13 mouse cellular contexts compared by ENCODE assay signal in the genomic region with DNA sequence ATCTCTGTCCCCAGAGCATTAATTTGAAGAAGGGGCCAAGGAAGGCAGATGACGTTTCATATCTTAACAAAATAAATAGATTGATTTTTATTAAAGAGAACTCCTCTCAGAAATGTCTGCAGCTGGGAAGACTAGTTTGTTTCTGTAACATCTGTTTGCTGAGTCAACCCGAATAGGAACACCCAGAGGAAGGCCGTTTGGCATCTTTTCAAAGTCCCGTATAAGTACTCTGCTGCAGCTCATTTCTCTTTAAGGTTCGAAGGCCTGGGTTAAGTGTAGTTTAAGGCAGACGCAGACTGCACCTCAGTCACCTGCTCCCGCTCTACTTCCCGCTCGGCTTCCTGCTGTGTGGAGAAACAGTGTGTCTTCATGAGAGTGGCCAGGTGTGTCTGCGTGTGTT. TPM values are rescaled to one million over a fixed set of nuclear protein-coding genes. Genes with fewer than 3 reads are reported as not detected.
DNase-seq lines count a peak whose midpoint lies in the region; ATAC-seq and TF ChIP-seq lines count a peak whose summit lies in the region.
"Had no signal": no experiment of that assay in that cellular context is flagged by ENCODE, and none has a peak within 500 bp of the region (broad histone marks: within the 10 kb centered on the region; RNA-seq: fewer than 3 reads in every experiment).

No protein-coding gene starts in this region.

- intact Hi-C loops in left cerebral cortex, postnatal 25 days (cut with DNase I): no loop called here

- no peak for DNase-seq in hindbrain, embryonic 11.5 days (ENCODE audit: low spot score)
- DNase-seq in thymus, postnatal 14 days: peak; percentile 24
- no peak for DNase-seq in thymus, adult 18-20 months
- DNase-seq in urinary bladder, postnatal 36 days (ENCODE audit: low spot score in 2 of 2): no peak
- DNase-seq in left cerebral cortex, postnatal 25 days (ENCODE audit: low spot score in 2 of 2): no peak
- DNase-seq: cerebellum, adult 9-10 months; layer of hippocampus, adult 9-11 months; lung, postnatal 36 days; thymus, adult 2 months had no signal

- peak overlapping the region; percentile 63 for H3K27ac ChIP-seq in hindbrain, embryonic 13.5 days
- no peak overlapping the region for H3K27ac ChIP-seq in hindbrain, embryonic 11.5 days (ENCODE audit: low read depth, low read length)
- peak overlapping the region; percentile 18; the same call in 1 of the 2 replicates for H3K27ac ChIP-seq in hindbrain, embryonic 15.5 days (replicated peaks)
- H3K27ac ChIP-seq in olfactory bulb, adult 2 months (ENCODE audit: insufficient read depth, low read depth, low read length): 0 out of 2 replicates have a peak overlapping the region, but pooled peaks have one; percentile 20
- H3K27ac ChIP-seq: heart, adult 2 months had no signal

- no peaks in the 10 kb centered on the region for H3K27me3 ChIP-seq in hindbrain, embryonic 13.5 days
- H3K27me3 ChIP-seq in hindbrain, embryonic 11.5 days (ENCODE audit: control insufficient read depth, insufficient read depth, low read length): no peaks in the 10 kb centered on the region
- H3K27me3 ChIP-seq in hindbrain, embryonic 15.5 days: no peaks in the 10 kb centered on the region

- H3K9ac ChIP-seq in hindbrain, embryonic 13.5 days: peak overlapping the region; percentile 43; the same call in 1 of the 2 replicates
- H3K9ac ChIP-seq in hindbrain, embryonic 11.5 days (ENCODE audit: low read depth, low read length): no peak overlapping the region
- H3K9ac ChIP-seq in hindbrain, embryonic 15.5 days: no peak overlapping the region

- TF ChIP-seq CTCF in olfactory bulb, adult 2 months (IDR thresholded peaks at IDR 0.05; ENCODE audit: insufficient read depth, low read depth, low read length): no peak

- no peak for TF ChIP-seq POLR2A in olfactory bulb, adult 2 months (IDR thresholded peaks at IDR 0.05; ENCODE audit: insufficient read depth, low read depth, low read length)

- no peak for ATAC-seq in hindbrain, embryonic 13.5 days (ENCODE audit: low FRiP score)
- ATAC-seq in hindbrain, embryonic 11.5 days (ENCODE audit: low FRiP score): no peak
- ATAC-seq in hindbrain, embryonic 15.5 days (ENCODE audit: low FRiP score, low read depth): no peak; the same call in 1 of the 2 replicates

- H3K9me3 ChIP-seq in hindbrain, embryonic 13.5 days: no peaks in the 10 kb centered on the region
- H3K9me3 ChIP-seq in hindbrain, embryonic 11.5 days (ENCODE audit: control insufficient read depth, low read length): no peaks in the 10 kb centered on the region
- H3K9me3 ChIP-seq in hindbrain, embryonic 15.5 days: no peaks in the 10 kb centered on the region

- peaks cover 33% of the 10 kb centered on the region for H3K36me3 ChIP-seq in hindbrain, embryonic 13.5 days
- H3K36me3 ChIP-seq in hindbrain, embryonic 11.5 days (ENCODE audit: control insufficient read depth, insufficient read depth, low read length): peaks cover 3% of the 10 kb centered on the region; the same call in 1 of the 2 replicates
- H3K36me3 ChIP-seq in hindbrain, embryonic 15.5 days: 0 out of 2 replicates have a peak, but pooled peaks cover 17% of the 10 kb centered on the region

- H3K4me2 ChIP-seq in hindbrain, embryonic 13.5 days: no peak overlapping the region
- H3K4me2 ChIP-seq in hindbrain, embryonic 11.5 days (replicated peaks; ENCODE audit: low read depth, low read length): no peak overlapping the region
- H3K4me2 ChIP-seq in hindbrain, embryonic 15.5 days: no peak overlapping the region

- no peak overlapping the region for H3K4me3 ChIP-seq in hindbrain, embryonic 13.5 days
- H3K4me3 ChIP-seq in hindbrain, embryonic 11.5 days (ENCODE audit: low read depth, low read length): no peak overlapping the region
- no peak overlapping the region for H3K4me3 ChIP-seq in hindbrain, embryonic 15.5 days
- H3K4me3 ChIP-seq in olfactory bulb, adult 2 months (ENCODE audit: insufficient read depth, low read depth, low read length): no peak overlapping the region
- H3K4me3 ChIP-seq: heart, adult 2 months had no signal

- WGBS in hindbrain, embryonic 13.5 days: 63% methylated on average over 10 of the region's 10 CpGs
- WGBS in hindbrain, embryonic 11.5 days: 85% methylated on average over 10 of the region's 10 CpGs
- WGBS in hindbrain, embryonic 15.5 days: 58% methylated on average over 10 of the region's 10 CpGs
- WGBS in olfactory bulb, adult 2 months: 34% methylated on average over 10 of the region's 10 CpGs

- peaks cover 55% of the 10 kb centered on the region for H3K4me1 ChIP-seq in hindbrain, embryonic 13.5 days (replicated peaks)
- H3K4me1 ChIP-seq in hindbrain, embryonic 11.5 days (replicated peaks; ENCODE audit: control insufficient read depth, insufficient read depth, low read length): no peaks in the 10 kb centered on the region
- H3K4me1 ChIP-seq in hindbrain, embryonic 15.5 days (replicated peaks): peaks cover 20% of the 10 kb centered on the region
- H3K4me1 ChIP-seq in olfactory bulb, adult 2 months (ENCODE audit: control insufficient read depth, insufficient read depth, low read length): peaks cover 56% of the 10 kb centered on the region

RNA-seq across cellular contexts. Expression of gene Jade1, which starts 47.4 kb away (rescaled TPM):
- polyA plus RNA-seq in hindbrain, embryonic 13.5 days (2015; fragmentation: Nextera tagmentation; extraction: Ambion mirVana): 11.2 and 12.4 TPM in 2 replicates
- polyA plus RNA-seq in hindbrain, embryonic 11.5 days (2014; fragmentation: Nextera tagmentation; extraction: Ambion mirVana): 12.1 and 13.0 TPM in 2 replicates
- 14.2 and 15.7 TPM in 2 replicates for polyA plus RNA-seq in hindbrain, embryonic 15.5 days (2015; fragmentation: Nextera tagmentation; extraction: Ambion mirVana)
- polyA plus RNA-seq in olfactory bulb, adult 2 months (2012; ENCODE audit: insufficient read depth, insufficient read length, low replicate concordance, missing spikeins): not detected in 2 replicates
- 10 to 100 TPM; 36.8 to 42.5 TPM for total RNA-seq in left cerebral cortex, postnatal 25 days (2021)
